Mouse (Mus musculus) lung, adult 18-20 months (tissue): Measurements from ENCODE around the gene Fbxo21.
A peak's percentile ranks its signal among the peaks of the same experiment; 100 is the strongest.

Experiments
- DNase-seq, 2 experiments: peaks; one replicate each; pipeline ENCODE4 v3.0.0; 2022; ENCODE audit warnings: mixed read lengths in 2 of 2

The Fbxo21 gene

GRCm38 (mm10) chr5:117976657-117977500 is at the start of gene Fbxo21:
Fbxo21 (plus strand) TSS chr5:117976730.
- DNase-seq: peak; percentile 96 to 97

- DNase-seq: no peak
These were observed 48.0 kb upstream of the Fbxo21 start for GRCm38 (mm10) chr5:117928553-117928952.

DNA sequence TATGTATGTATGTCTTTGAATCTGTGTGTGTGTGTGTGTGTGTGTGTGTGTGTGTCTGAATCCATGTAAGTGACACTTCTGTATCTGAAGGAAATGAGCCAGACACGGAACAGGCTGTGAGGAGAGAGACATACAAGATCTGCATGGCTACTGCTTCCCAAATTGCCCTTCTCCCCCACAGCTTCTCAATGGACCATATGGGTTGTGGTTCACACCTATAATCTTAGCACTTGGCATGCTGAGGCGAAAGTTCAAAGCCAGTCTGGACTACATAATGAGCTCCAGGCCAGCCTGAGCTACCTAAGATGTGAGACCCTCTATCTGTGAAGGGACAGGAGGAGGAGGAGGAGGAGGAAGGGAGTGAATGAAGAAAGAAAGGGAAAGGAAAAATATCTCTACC is 44.3 kb upstream of the Fbxo21 start:
- DNase-seq: no peak

GRCm38 (mm10) chr5:117932862-117933261 is 43.7 kb upstream of the Fbxo21 start:
- DNase-seq: peak; percentile 40 to 50

DNA sequence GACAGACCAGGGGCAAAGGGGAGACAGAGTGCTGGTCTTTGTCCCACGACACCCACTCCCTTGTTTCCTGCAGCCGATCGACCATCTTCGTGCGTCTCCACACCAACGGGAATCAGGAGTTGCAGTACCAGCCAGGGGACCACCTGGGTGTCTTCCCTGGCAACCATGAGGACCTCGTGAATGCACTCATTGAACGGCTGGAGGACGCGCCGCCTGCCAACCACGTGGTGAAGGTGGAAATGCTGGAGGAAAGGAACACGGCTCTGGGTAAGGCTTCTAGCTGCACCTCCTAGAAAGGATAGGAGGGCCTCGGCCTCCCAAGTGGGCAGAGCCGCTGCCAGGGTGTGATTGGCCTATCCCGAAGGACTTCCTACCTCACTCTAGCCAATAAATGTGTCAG is 40.2 kb upstream of the Fbxo21 start:
- DNase-seq: no peak

GRCm38 (mm10) chr5:117937186-117937585 is 39.3 kb upstream of the Fbxo21 start:
- no peak for DNase-seq

GRCm38 (mm10) chr5:117938182-117938581 is 38.3 kb upstream of the Fbxo21 start:
- DNase-seq: peak; percentile 45 to 60

- no peak for DNase-seq
These were observed 37.1 kb upstream of the Fbxo21 start for GRCm38 (mm10) chr5:117939402-117939801.

- DNase-seq: no peak
These were observed 35.0 kb upstream of the Fbxo21 start for GRCm38 (mm10) chr5:117941552-117941951.

- DNase-seq: peak in 1 of 2 experiments; percentile 18
These were observed 29.9 kb upstream of the Fbxo21 start for GRCm38 (mm10) chr5:117946605-117947004.

DNA sequence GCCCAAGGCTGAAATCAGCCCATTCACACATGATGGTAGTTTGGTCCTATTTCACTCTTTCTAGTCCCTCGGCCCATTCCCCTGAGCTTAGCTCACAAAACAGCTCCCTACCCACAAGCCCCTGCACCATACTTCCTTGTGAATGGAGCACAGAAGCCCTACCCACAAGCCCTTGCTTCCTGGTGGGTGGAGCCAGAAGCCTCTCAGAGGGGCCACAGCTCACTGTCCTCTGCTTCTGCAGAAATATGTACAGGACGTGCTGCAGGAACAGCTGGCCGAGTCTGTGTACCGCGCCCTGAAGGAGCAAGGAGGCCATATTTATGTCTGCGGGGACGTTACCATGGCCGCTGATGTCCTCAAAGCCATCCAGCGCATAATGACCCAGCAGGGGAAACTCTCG is 27.1 kb upstream of the Fbxo21 start:
- DNase-seq: no peak

DNA sequence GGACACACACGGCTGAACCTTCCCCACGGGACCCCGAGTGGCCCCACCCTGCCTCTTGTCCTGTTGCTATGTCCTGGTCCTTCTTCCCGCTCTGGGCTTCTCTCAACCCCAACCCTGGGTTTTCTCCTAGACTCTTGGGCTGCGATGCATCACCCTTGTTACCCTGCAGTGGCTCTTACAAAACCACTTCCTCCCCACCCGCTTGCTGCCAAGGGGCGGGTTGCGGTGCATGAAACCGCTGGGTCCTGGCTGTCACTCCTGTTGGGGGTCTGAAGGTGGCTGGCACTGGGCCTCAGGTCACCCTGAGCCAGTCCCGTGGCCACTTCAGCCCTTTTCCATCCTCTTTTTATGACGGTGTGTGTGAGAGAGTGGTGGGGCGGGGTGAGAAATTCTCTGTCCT is 22.6 kb upstream of the Fbxo21 start:
- DNase-seq: no peak

- no peak for DNase-seq
These were observed 22.1 kb upstream of the Fbxo21 start for GRCm38 (mm10) chr5:117954429-117954828.

DNA sequence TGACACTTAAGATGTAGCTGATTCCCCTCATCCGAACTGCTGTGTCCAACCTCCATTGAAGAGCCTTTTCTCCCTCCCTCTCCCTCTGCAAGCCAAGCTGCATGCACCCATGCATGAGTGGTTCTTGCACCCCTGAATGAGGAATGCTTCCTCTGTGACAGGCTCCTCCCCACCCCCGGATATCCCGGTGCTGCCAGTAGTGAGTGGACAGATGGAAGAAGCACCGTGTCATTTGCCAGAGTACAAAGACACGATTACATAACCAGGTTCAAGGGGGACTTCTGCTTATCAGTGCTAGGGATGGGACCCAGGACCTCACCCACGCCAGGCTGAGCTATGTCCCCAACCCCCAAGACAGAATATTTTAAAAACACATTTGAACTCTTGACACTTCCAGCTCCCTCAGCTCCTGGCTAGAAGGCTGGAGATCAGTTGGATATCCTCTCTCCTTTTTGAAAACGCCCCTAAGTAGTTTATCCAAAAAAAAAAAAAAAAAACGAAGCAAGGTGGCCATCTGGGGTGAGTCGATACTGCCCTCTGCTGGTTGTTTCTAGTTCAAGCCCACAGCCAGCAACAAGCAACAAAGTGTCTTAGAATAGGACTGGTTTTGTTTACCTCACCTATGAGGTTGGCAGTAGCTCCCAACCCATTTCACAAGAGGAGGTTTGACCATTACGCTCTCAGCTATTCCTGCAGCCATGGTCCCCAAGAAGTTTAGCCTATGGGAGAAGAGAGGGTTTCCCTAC is 20.7 kb upstream of the Fbxo21 start:
- DNase-seq: no peak

DNA sequence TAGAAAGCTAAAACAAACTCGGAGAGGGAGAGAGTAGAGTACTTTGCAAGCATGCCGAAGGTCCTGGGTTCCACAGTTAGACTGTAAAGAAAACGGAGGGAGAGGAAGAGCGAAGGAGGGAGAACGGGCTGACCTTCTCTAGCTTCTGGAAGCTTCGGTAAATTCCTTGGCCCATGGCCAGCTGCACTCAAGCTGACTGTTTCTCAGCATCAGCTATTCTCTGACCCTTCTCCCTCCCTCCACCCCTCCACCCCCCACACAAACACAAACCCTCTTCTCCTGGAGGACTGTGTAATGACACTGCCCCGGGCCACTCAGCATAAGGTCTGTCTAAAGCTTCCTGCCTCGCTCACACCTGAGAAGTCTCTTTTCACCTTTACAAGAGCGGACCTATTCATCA is 11.8 kb upstream of the Fbxo21 start:
- no peak for DNase-seq

- DNase-seq: no peak
These were observed 9.6 kb upstream of the Fbxo21 start for GRCm38 (mm10) chr5:117966956-117967355.

GRCm38 (mm10) chr5:117967659-117968069 is 8.9 kb upstream of the Fbxo21 start:
- DNase-seq: no peak

- DNase-seq: no peak
These were observed 6.7 kb upstream of the Fbxo21 start for GRCm38 (mm10) chr5:117969681-117970427.

DNA sequence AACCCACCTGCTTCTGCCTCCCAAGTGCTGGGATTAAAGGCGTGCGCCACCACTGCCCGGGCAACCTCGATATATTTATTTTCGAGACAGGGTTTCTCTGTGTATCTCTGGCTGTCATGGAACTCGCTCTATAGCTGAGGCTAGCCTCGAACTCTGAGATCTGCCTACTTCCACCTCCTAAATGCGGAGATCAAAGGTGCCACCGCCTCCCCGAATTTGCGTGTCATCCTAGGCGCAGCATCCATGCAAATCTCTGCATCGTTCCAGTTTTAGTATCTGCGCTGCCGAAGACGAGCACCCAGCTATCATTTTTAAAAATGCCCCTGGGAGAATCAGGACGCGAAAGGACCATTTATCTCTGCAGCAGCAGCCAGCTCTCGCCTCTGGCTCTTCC is 270 bp upstream of the Fbxo21 start:
- DNase-seq: no peak

DNA sequence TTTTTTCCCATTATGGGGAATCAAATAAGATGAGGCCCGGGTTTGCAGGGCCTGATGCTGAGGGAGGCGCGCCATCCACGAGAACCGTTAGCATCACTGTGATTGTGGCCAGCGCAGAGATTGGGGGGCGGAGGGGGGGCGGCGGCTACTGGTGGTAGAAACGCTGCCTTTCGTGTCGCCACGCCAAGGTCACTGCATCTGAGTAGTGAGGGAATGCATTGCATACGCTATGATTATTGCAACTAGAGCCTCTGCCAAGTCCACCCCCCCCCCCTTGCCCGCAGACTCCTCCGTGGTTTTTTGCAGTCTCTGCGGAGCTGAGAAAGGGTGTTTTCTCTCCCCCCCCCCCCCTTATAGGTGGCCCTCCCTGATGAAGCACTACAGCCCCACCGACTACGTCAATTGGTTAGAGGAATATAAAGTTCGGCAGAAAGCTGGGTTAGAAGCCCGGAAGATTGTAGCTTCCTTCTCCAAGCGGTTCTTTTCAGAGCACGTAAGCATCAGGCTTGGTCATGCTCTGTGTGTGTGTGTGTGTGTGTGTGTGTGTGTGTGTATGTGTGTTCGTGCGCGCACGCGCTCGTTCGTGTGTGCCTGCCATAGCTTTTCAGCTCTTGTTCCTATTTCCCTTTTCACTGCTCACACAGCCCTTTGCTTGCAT is 1.1 kb downstream of the Fbxo21 start:
- DNase-seq: no peak

GRCm38 (mm10) chr5:117978159-117978697 is 1.7 kb downstream of the Fbxo21 start:
- no peak for DNase-seq

DNA sequence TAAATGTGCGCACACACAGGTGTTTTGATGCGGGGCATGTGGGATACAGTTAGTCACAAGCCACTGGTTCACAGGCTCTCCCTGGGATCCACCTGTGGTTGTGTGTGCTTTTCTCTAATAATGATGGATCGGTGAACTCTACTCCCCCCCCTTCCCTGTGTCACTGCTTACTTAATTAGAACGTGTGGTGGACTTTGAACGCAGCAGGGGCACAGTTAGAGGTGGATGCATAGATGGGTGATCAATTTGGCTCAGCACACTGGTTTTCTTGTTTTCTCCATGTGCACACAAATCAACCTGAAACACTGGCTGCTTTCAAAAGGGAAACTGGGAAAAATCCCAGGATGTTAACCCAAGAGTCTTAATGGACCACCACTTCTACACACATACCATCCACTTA is 2.6 kb downstream of the Fbxo21 start:
- DNase-seq: no peak

DNA sequence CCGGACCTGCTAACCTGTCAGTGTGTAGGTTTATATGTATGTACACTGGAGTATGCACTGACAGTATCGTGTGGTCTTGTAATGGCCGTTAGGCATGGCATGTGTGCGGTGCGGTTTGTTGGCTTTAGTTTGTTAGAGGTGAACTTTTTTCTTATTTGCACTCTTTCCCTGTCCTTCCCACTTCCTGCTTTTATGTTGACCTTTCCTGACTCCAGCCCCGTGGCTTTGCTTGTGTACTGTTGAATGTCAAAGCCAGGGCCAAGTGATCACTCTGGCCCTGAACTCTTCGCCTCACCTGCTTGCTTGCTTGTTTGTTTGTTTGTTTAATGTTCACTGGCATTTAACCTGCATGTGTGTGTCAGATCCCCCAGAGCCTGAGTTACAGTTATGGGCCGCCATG is 4.4 kb downstream of the Fbxo21 start:
- DNase-seq: peak in 1 of 2 experiments; percentile 22
